Mouse (Mus musculus) limb, embryonic 10.5 days (tissue): ENCODE data around the gene Fxr2. TPM values are rescaled to one million over a fixed set of nuclear protein-coding genes. Genes with fewer than 3 reads are reported as not detected.

ENCODE experiments used
- DNase-seq: peaks from one replicate; pipeline ENCODE4 v3.0.0-alpha.2; 2017; ENCODE audit warnings: low spot score
- H3K27ac ChIP-seq: fragments of 300-500 bp; sonication (generic); 2 replicates; pipeline ENCODE4 v1.5.1; 2016; ENCODE audit warnings: mild to moderate bottlenecking
- H3K27me3 ChIP-seq: fragments of 300-500 bp; sonication (generic); 2 replicates; pipeline ENCODE4 v1.6.1; 2016; ENCODE audit warnings: low read depth, mild to moderate bottlenecking; ENCODE audit not compliant: poor library complexity, severe bottlenecking
- H3K36me3 ChIP-seq: fragments of 300-500 bp; sonication (generic); 2 replicates; pipeline ENCODE4 v1.6.1; 2016; ENCODE audit warnings: mild to moderate bottlenecking, moderate library complexity
- H3K4me1 ChIP-seq: fragments of 300-500 bp; sonication (generic); 2 replicates; pipeline ENCODE4 v1.6.1; 2016
- H3K4me3 ChIP-seq: fragments of 300-500 bp; sonication (generic); 2 replicates; pipeline ENCODE4 v1.5.1; 2016; ENCODE audit warnings: mild to moderate bottlenecking, moderate library complexity
- H3K9me3 ChIP-seq: fragments of 300-500 bp; sonication (generic); replicated peaks from 2 replicates; pipeline ENCODE4 v1.6.1; 2016; ENCODE audit warnings: mild to moderate bottlenecking
- WGBS: fragments of 180-500 bp; shearing (Covaris S2); methylation state at CpG from one replicate; pipeline ENCODE4 v1.1.7; 2016; 5-methylcytosine and 5-hydroxymethylcytosine counted together
- polyA plus RNA-seq: library from polyadenylated mRNA; unstranded; fragments of >200 nt; fragmentation: Nextera tagmentation; extraction: Ambion mirVana; gene quantifications from 2 replicates; pipeline ENCODE4 v1.2.1, GENCODE M21; 2016

Fxr2 gene
- 45.4 and 48.1 TPM in 2 replicates for polyA plus RNA-seq

- WGBS = 0% methylated on average over 55 of the region's 56 CpGs
- H3K27ac ChIP-seq = peak within 1 kb of the TSS; percentile 99
- no peaks in the 10 kb centered on the region for H3K9me3 ChIP-seq
- peak; percentile 99 for DNase-seq
- peak within 1 kb of the TSS; percentile 100 for H3K4me3 ChIP-seq
- H3K36me3 ChIP-seq = peaks cover 25% of the 10 kb centered on the region
- no peaks in the 10 kb centered on the region for H3K27me3 ChIP-seq
- H3K4me1 ChIP-seq = peaks cover 27% of the 10 kb centered on the region
Measured at GRCm38 (mm10) chr11:69632284-69633089, at the start of gene Fxr2. Gene Fxr2, plus strand, starts transcription at chr11:69632990.

- Histone ChIP-seq H3K27ac (no peak overlapping the region), H3K4me1 (peaks cover 16% of the 10 kb centered on the region), H3K9me3 (no peaks in the 10 kb centered on the region), H3K27me3 (no peaks in the 10 kb centered on the region), H3K36me3 (peaks cover 66% of the 10 kb centered on the region), H3K4me3 (no peak overlapping the region)
- no peak for DNase-seq
- 91% methylated on average over 7 of the region's 7 CpGs for WGBS
Measured at GRCm38 (mm10) chr11:69584008-69584407, 48.8 kb upstream of the Fxr2 start.

- Histone ChIP-seq H3K27ac (no peak overlapping the region), H3K9me3 (no peaks in the 10 kb centered on the region), H3K36me3 (peaks cover 75% of the 10 kb centered on the region), H3K4me1 (peaks cover 11% of the 10 kb centered on the region), H3K27me3 (no peaks in the 10 kb centered on the region), H3K4me3 (no peak overlapping the region)
- 96% methylated on average over 13 of the region's 13 CpGs for WGBS
- DNase-seq = no peak
Measured at GRCm38 (mm10) chr11:69584937-69585336, 47.9 kb upstream of the Fxr2 start.

GRCm38 (mm10) chr11:69585718-69586325 lies 47.0 kb upstream of the Fxr2 start:
- Histone ChIP-seq H3K36me3 (peaks cover 84% of the 10 kb centered on the region), H3K4me1 (peaks cover 11% of the 10 kb centered on the region), H3K4me3 (no peak overlapping the region), H3K27me3 (no peaks in the 10 kb centered on the region), H3K27ac (no peak overlapping the region), H3K9me3 (no peaks in the 10 kb centered on the region)
- 83% methylated on average over 7 of the region's 7 CpGs for WGBS
- DNase-seq = no peak

GRCm38 (mm10) chr11:69589207-69589834 lies 43.5 kb upstream of the Fxr2 start:
- H3K36me3 ChIP-seq = peaks cover 97% of the 10 kb centered on the region
- no peak for DNase-seq
- no peaks in the 10 kb centered on the region for H3K27me3 ChIP-seq
- no peak overlapping the region; the same call in 1 of the 2 replicates for H3K27ac ChIP-seq
- WGBS = 94% methylated on average over 22 of the region's 22 CpGs
- H3K9me3 ChIP-seq = no peaks in the 10 kb centered on the region
- H3K4me3 ChIP-seq = no peak overlapping the region
- no peaks in the 10 kb centered on the region for H3K4me1 ChIP-seq

GRCm38 (mm10) chr11:69590622-69591021 lies 42.2 kb upstream of the Fxr2 start:
- Histone ChIP-seq H3K36me3 (peaks cover 98% of the 10 kb centered on the region), H3K27me3 (no peaks in the 10 kb centered on the region), H3K27ac (no peak overlapping the region), H3K4me3 (no peak overlapping the region), H3K4me1 (no peaks in the 10 kb centered on the region), H3K9me3 (no peaks in the 10 kb centered on the region)
- WGBS = 94% methylated on average over 8 of the region's 8 CpGs
- no peak for DNase-seq

GRCm38 (mm10) chr11:69591424-69591823 lies 41.4 kb upstream of the Fxr2 start:
- Histone ChIP-seq H3K36me3 (peaks cover 93% of the 10 kb centered on the region), H3K4me3 (no peak overlapping the region), H3K27ac (no peak overlapping the region), H3K27me3 (no peaks in the 10 kb centered on the region), H3K9me3 (no peaks in the 10 kb centered on the region), H3K4me1 (no peaks in the 10 kb centered on the region)
- 80% methylated on average over 3 of the region's 3 CpGs for WGBS
- no peak for DNase-seq

- Histone ChIP-seq H3K4me3 (no peak overlapping the region), H3K9me3 (no peaks in the 10 kb centered on the region), H3K27me3 (no peaks in the 10 kb centered on the region), H3K4me1 (no peaks in the 10 kb centered on the region), H3K36me3 (peaks cover 87% of the 10 kb centered on the region), H3K27ac (no peak overlapping the region)
- 86% methylated on average over 7 of the region's 7 CpGs for WGBS
- DNase-seq = no peak
Measured at GRCm38 (mm10) chr11:69591899-69592637, 40.7 kb upstream of the Fxr2 start.

GRCm38 (mm10) chr11:69592799-69593198 lies 40.0 kb upstream of the Fxr2 start:
- Histone ChIP-seq H3K4me3 (no peak overlapping the region), H3K27me3 (no peaks in the 10 kb centered on the region), H3K27ac (no peak overlapping the region), H3K9me3 (no peaks in the 10 kb centered on the region), H3K4me1 (no peaks in the 10 kb centered on the region), H3K36me3 (peaks cover 79% of the 10 kb centered on the region)
- DNase-seq = no peak
- 87% methylated on average over 4 of the region's 4 CpGs for WGBS

- Histone ChIP-seq H3K27ac (no peak overlapping the region), H3K36me3 (peaks cover 59% of the 10 kb centered on the region)
Measured at GRCm38 (mm10) chr11:69594853-69595252, 37.9 kb upstream of the Fxr2 start.

GRCm38 (mm10) chr11:69599436-69599835 lies 33.4 kb upstream of the Fxr2 start:
- peaks cover 15% of the 10 kb centered on the region for H3K36me3 ChIP-seq
- H3K27me3 ChIP-seq = peaks cover 27% of the 10 kb centered on the region
- WGBS = 6% methylated on average over 9 of the region's 9 CpGs
- H3K4me1 ChIP-seq = peaks cover 28% of the 10 kb centered on the region
- no peak for DNase-seq
- H3K4me3 ChIP-seq = peak overlapping the region; percentile 9; the same call in 1 of the 2 replicates
- peak overlapping the region; percentile 71 for H3K27ac ChIP-seq
- no peaks in the 10 kb centered on the region for H3K9me3 ChIP-seq

More at GRCm38 (mm10) chr11:69594853-69595252, 37.9 kb upstream of the Fxr2 start:
- H3K9me3 ChIP-seq = no peaks in the 10 kb centered on the region
- H3K27me3 ChIP-seq = no peaks in the 10 kb centered on the region
- no peak overlapping the region for H3K4me3 ChIP-seq
- peaks cover 7% of the 10 kb centered on the region for H3K4me1 ChIP-seq
- DNase-seq = no peak
- WGBS = 96% methylated on average over 6 of the region's 6 CpGs

GRCm38 (mm10) chr11:69600098-69600497 lies 32.7 kb upstream of the Fxr2 start:
- peak; percentile 61 for DNase-seq
- H3K9me3 ChIP-seq = no peaks in the 10 kb centered on the region
- 11% methylated on average over 6 of the region's 6 CpGs for WGBS
- H3K4me1 ChIP-seq = peaks cover 34% of the 10 kb centered on the region
- peak overlapping the region; percentile 71 for H3K27ac ChIP-seq
- peaks cover 34% of the 10 kb centered on the region for H3K27me3 ChIP-seq
- H3K4me3 ChIP-seq = peak overlapping the region; percentile 9
- peaks cover 8% of the 10 kb centered on the region for H3K36me3 ChIP-seq
